In the genomic region with DNA sequence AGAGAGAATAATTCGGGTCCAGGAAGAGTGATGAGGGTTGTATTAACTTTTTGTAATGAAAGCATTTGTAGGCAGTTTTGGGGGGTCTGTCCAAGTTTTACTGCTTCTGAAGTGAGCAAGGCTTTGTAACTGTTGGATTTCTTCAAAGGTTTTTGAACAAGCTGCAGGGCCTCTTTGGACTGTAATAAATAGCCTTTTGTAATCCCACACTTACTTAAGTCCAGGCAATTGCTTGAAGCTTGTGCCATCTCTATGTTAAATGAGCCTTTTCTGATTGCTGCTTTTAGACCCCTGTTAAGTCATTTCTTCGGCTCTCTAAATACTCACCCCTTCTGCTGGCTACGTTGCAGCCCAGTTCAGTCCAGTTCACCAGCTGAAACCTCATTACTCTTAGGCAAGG, we compare ENCODE assay signal across 25 mouse cellular contexts.
A peak's percentile ranks its signal among the peaks of the same experiment; 100 is the strongest.
DNase-seq lines count a peak whose midpoint lies in the region; ATAC-seq and TF ChIP-seq lines count a peak whose summit lies in the region.
"Had no signal": no experiment of that assay in that cellular context is flagged by ENCODE, and none has a peak within 500 bp of the region (broad histone marks: within the 10 kb centered on the region; RNA-seq: fewer than 3 reads in every experiment).

No protein-coding gene starts in this region.

- no peak overlapping the region for H3K4me3 ChIP-seq in forebrain, embryonic 14.5 days (ENCODE audit: low read depth, low read length)
- H3K4me3 ChIP-seq in forebrain, embryonic 10.5 days: no peak overlapping the region
- no peak overlapping the region for H3K4me3 ChIP-seq in lung, postnatal 0 days (ENCODE audit: low read depth, low read length)
- H3K4me3 ChIP-seq: embryonic facial prominence, embryonic 12.5 days; embryonic facial prominence, embryonic 15.5 days; forebrain, embryonic 12.5 days; gastrocnemius, adult 2 months; hindbrain, embryonic 13.5 days; intestine, embryonic 15.5 days had no signal

- 10% methylated on average over 3 of the region's 3 CpGs for WGBS in forebrain, embryonic 14.5 days
- 29% methylated on average over 3 of the region's 3 CpGs for WGBS in forebrain, embryonic 10.5 days
- 44% methylated on average over 3 of the region's 3 CpGs for WGBS in lung, postnatal 0 days

- no peaks in the 10 kb centered on the region for H3K27me3 ChIP-seq in forebrain, embryonic 14.5 days (replicated peaks; ENCODE audit: control insufficient read depth, insufficient read depth, low read length)
- H3K27me3 ChIP-seq in forebrain, embryonic 10.5 days (ENCODE audit: poor library complexity, severe bottlenecking): no peaks in the 10 kb centered on the region
- no peaks in the 10 kb centered on the region for H3K27me3 ChIP-seq in lung, postnatal 0 days (replicated peaks; ENCODE audit: insufficient read depth, low read length)
- H3K27me3 ChIP-seq: embryonic facial prominence, embryonic 12.5 days; embryonic facial prominence, embryonic 15.5 days; forebrain, embryonic 12.5 days; hindbrain, embryonic 13.5 days; intestine, embryonic 15.5 days had no signal

- H3K9ac ChIP-seq in forebrain, embryonic 14.5 days (ENCODE audit: low read length): no peak overlapping the region
- no peak overlapping the region for H3K9ac ChIP-seq in lung, postnatal 0 days (replicated peaks; ENCODE audit: low read depth)
- H3K9ac ChIP-seq: embryonic facial prominence, embryonic 12.5 days; embryonic facial prominence, embryonic 15.5 days; forebrain, embryonic 12.5 days; hindbrain, embryonic 13.5 days; intestine, embryonic 15.5 days had no signal

- no peak for TF ChIP-seq CTCF in lung, postnatal 0 days (IDR thresholded peaks at IDR 0.05)
- TF ChIP-seq CTCF in brain, embryonic 14.5 days (IDR thresholded peaks at IDR 0.05; ENCODE audit: borderline replicate concordance, extremely low read depth, insufficient read depth, insufficient read length): no peak

- no peaks in the 10 kb centered on the region for H3K9me3 ChIP-seq in forebrain, embryonic 14.5 days (replicated peaks; ENCODE audit: control insufficient read depth, low read length)
- H3K9me3 ChIP-seq in forebrain, embryonic 10.5 days: no peaks in the 10 kb centered on the region
- no peaks in the 10 kb centered on the region for H3K9me3 ChIP-seq in lung, postnatal 0 days (ENCODE audit: low read length)
- H3K9me3 ChIP-seq: embryonic facial prominence, embryonic 12.5 days; embryonic facial prominence, embryonic 15.5 days; forebrain, embryonic 12.5 days; hindbrain, embryonic 13.5 days; intestine, embryonic 15.5 days had no signal

- peak; percentile 39 for DNase-seq in embryo, embryonic 10.5 days (ENCODE audit: low spot score)
- no peak for DNase-seq in embryo, embryonic 9.5 days (ENCODE audit: extremely low spot score)
- DNase-seq in forebrain, embryonic 14.5 days (ENCODE audit: low spot score): peak; percentile 50
- DNase-seq in forebrain, embryonic 10.5 days (ENCODE audit: extremely low spot score, low spot score): no peak
- peak; percentile 11 for DNase-seq in lung, postnatal 0 days (ENCODE audit: low spot score)
- no peak for DNase-seq in lung, adult 18-20 months
- DNase-seq in brain, embryonic 14.5 days (ENCODE audit: low read depth): peak; percentile 69
- DNase-seq in cerebellum, adult 9-11 months: no peak
- DNase-seq: adrenal gland, adult 8-10 months; adrenal gland, postnatal 25 days; cerebellum, adult 18-20 months; cerebellum, adult 9-10 months; cerebellum, postnatal 25 days; gastrocnemius, adult 2 months; gastrocnemius, postnatal 14 days; heart, adult 11 months had no signal

- H3K27ac ChIP-seq in forebrain, embryonic 14.5 days (ENCODE audit: low read depth, low read length): no peak overlapping the region
- H3K27ac ChIP-seq in forebrain, embryonic 10.5 days: no peak overlapping the region
- H3K27ac ChIP-seq in lung, postnatal 0 days (ENCODE audit: low read length): no peak overlapping the region
- H3K27ac ChIP-seq: embryonic facial prominence, embryonic 12.5 days; embryonic facial prominence, embryonic 15.5 days; forebrain, embryonic 12.5 days; gastrocnemius, adult 2 months; hindbrain, embryonic 13.5 days; intestine, embryonic 15.5 days had no signal

- no peak for ATAC-seq in forebrain, embryonic 14.5 days
- ATAC-seq in lung, postnatal 0 days: no peak
- ATAC-seq: activated CD4-positive, CD25-positive, alpha-beta regulatory T cell, adult 4 months; forebrain, embryonic 16.5 days; hindbrain, embryonic 16.5 days; intestine, embryonic 15.5 days had no signal

- TF ChIP-seq EP300 in lung, postnatal 0 days (IDR thresholded peaks at IDR 0.05): no peak

- TF ChIP-seq POLR2A in brain, embryonic 14.5 days (IDR thresholded peaks at IDR 0.05; ENCODE audit: borderline replicate concordance, extremely low read depth, insufficient read depth, insufficient read length, poor library complexity, severe bottlenecking): no peak

- no peak overlapping the region for H3K4me2 ChIP-seq in forebrain, embryonic 14.5 days (ENCODE audit: low read length)
- H3K4me2 ChIP-seq in lung, postnatal 0 days (replicated peaks; ENCODE audit: low read depth, low read length): no peak overlapping the region
- H3K4me2 ChIP-seq: embryonic facial prominence, embryonic 12.5 days; embryonic facial prominence, embryonic 15.5 days; forebrain, embryonic 12.5 days; heart, embryonic 11.5 days; hindbrain, embryonic 13.5 days; intestine, embryonic 15.5 days had no signal

- H3K36me3 ChIP-seq in forebrain, embryonic 14.5 days (ENCODE audit: control insufficient read depth, insufficient read depth, low read length): no peaks in the 10 kb centered on the region
- no peaks in the 10 kb centered on the region for H3K36me3 ChIP-seq in forebrain, embryonic 10.5 days (replicated peaks)
- H3K36me3 ChIP-seq in lung, postnatal 0 days (ENCODE audit: insufficient read depth, low read length): no peaks in the 10 kb centered on the region
- H3K36me3 ChIP-seq: embryonic facial prominence, embryonic 12.5 days; embryonic facial prominence, embryonic 15.5 days; forebrain, embryonic 12.5 days; hindbrain, embryonic 13.5 days; intestine, embryonic 15.5 days had no signal

- H3K4me1 ChIP-seq in forebrain, embryonic 14.5 days (ENCODE audit: control insufficient read depth, insufficient read depth, low read length): no peaks in the 10 kb centered on the region
- peaks cover 7% of the 10 kb centered on the region for H3K4me1 ChIP-seq in forebrain, embryonic 10.5 days
- H3K4me1 ChIP-seq in lung, postnatal 0 days (ENCODE audit: insufficient read depth, low read depth, low read length): no peaks in the 10 kb centered on the region
- H3K4me1 ChIP-seq: embryonic facial prominence, embryonic 12.5 days; embryonic facial prominence, embryonic 15.5 days; hindbrain, embryonic 13.5 days; intestine, embryonic 15.5 days had no signal

Comparison
In these comparisons a context has a peak if more than half of its experiments do, and no peak if none do; other contexts are left out.
1. DNase-seq: peak in embryo, embryonic 10.5 days (single experiment), forebrain, embryonic 14.5 days (single experiment), lung, postnatal 0 days (single experiment) and brain, embryonic 14.5 days (single experiment); none in embryo, embryonic 9.5 days (single experiment), forebrain, embryonic 10.5 days (single experiment), lung, adult 18-20 months (0 of 2) and cerebellum, adult 9-11 months (single experiment).